ENCODE assay signal across 11 mouse cellular contexts in genomic region chr4:55716161-55716651, GRCm38 (mm10).
DNase-seq lines count a peak whose midpoint lies in the region; ATAC-seq lines count a peak whose summit lies in the region.
"Had no signal": no experiment of that assay in that cellular context is flagged by ENCODE, and none has a peak within 500 bp of the region (broad histone marks: within the 10 kb centered on the region; RNA-seq: fewer than 3 reads in every experiment).

No protein-coding gene starts in this region.

- no peaks in the 10 kb centered on the region for H3K4me1 ChIP-seq in hindbrain, embryonic 14.5 days (replicated peaks; ENCODE audit: control insufficient read depth, insufficient read depth, low read length)
- peaks cover 10% of the 10 kb centered on the region for H3K4me1 ChIP-seq in hindbrain, embryonic 12.5 days

- H3K27ac ChIP-seq in hindbrain, embryonic 14.5 days, result no peak overlapping the region
- H3K27ac ChIP-seq in hindbrain, embryonic 12.5 days, result no peak overlapping the region

- 74% methylated on average over 5 of the region's 5 CpGs for WGBS in hindbrain, embryonic 14.5 days
- WGBS in hindbrain, embryonic 12.5 days, result 87% methylated on average over 5 of the region's 5 CpGs

- ATAC-seq in hindbrain, embryonic 14.5 days (ENCODE audit: low FRiP score), result no peak
- ATAC-seq in hindbrain, embryonic 12.5 days (ENCODE audit: low FRiP score), result no peak
- ATAC-seq: activated CD4-positive, CD25-positive, alpha-beta regulatory T cell, adult 4 months had no signal

- intact Hi-C loops in heart, postnatal 25 days (cut with DNase I), result no loop called here

- DNase-seq in hindbrain, embryonic 14.5 days (ENCODE audit: low spot score), result peak; percentile 50
- peak; percentile 9 for DNase-seq in MN1 (ENCODE audit: low spot score)
- peak; percentile 78 for DNase-seq in adrenal gland, postnatal 14 days
- peak; percentile 50 for DNase-seq in heart, postnatal 25 days (ENCODE audit: low spot score)
- DNase-seq in thymus, postnatal 4 days, result no peak
- DNase-seq in kidney, adult 11 months, result no peak
- DNase-seq in testis, postnatal 10 days (ENCODE audit: low spot score), result no peak
- DNase-seq: cerebellum, adult 9-10 months; kidney, postnatal 4 days had no signal

- no peak overlapping the region for H3K4me3 ChIP-seq in hindbrain, embryonic 14.5 days (replicated peaks; ENCODE audit: low read length)
- no peak overlapping the region for H3K4me3 ChIP-seq in hindbrain, embryonic 12.5 days

- H3K9ac ChIP-seq in hindbrain, embryonic 14.5 days, result no peak overlapping the region
- no peak overlapping the region for H3K9ac ChIP-seq in hindbrain, embryonic 12.5 days

- H3K4me2 ChIP-seq in hindbrain, embryonic 14.5 days (replicated peaks), result no peak overlapping the region
- H3K4me2 ChIP-seq in hindbrain, embryonic 12.5 days (replicated peaks), result no peak overlapping the region

- H3K36me3 ChIP-seq in hindbrain, embryonic 14.5 days (replicated peaks; ENCODE audit: control insufficient read depth, insufficient read depth), result no peaks in the 10 kb centered on the region
- H3K36me3 ChIP-seq in hindbrain, embryonic 12.5 days, result no peaks in the 10 kb centered on the region

- H3K27me3 ChIP-seq in hindbrain, embryonic 14.5 days (ENCODE audit: control insufficient read depth, insufficient read depth, low read length), result no peaks in the 10 kb centered on the region
- H3K27me3 ChIP-seq in hindbrain, embryonic 12.5 days, result no peaks in the 10 kb centered on the region

- no peaks in the 10 kb centered on the region for H3K9me3 ChIP-seq in hindbrain, embryonic 14.5 days (ENCODE audit: control insufficient read depth, low read length)
- no peaks in the 10 kb centered on the region for H3K9me3 ChIP-seq in hindbrain, embryonic 12.5 days (replicated peaks)

Comparison
In these comparisons a context has a peak if more than half of its experiments do, and no peak if none do; other contexts are left out.
1. DNase-seq: peak in hindbrain, embryonic 14.5 days (single experiment), MN1 (single experiment), adrenal gland, postnatal 14 days (single experiment) and heart, postnatal 25 days (single experiment); none in thymus, postnatal 4 days (single experiment), kidney, adult 11 months (single experiment) and testis, postnatal 10 days (single experiment).